Mouse (Mus musculus) right cerebral cortex, postnatal 36 days (tissue): ENCODE measurements around the gene Lax1.
A peak's percentile ranks its signal among the peaks of the same experiment; 100 is the strongest.
"Not testable (repeated sequence)": the region's sequence is repeated elsewhere in the genome, so short reads cannot be mapped to it uniquely, and the experiment has no call there.

Experiments used
- DNase-seq, 2 experiments: peaks; one replicate each; pipeline ENCODE4 v3.0.0; 2022; ENCODE audit warnings: low spot score in 2 of 2, mixed read lengths in 1 of 2

The Lax1 gene

GRCm38 (mm10) chr1:133688301-133688700 lies 1.6 kb downstream of the Lax1 start:
- DNase-seq = no peak

- DNase-seq = no peak
Measured at GRCm38 (mm10) chr1:133685749-133686519, 4.0 kb downstream of the Lax1 start.

- no peak for DNase-seq
Measured at GRCm38 (mm10) chr1:133671801-133672200, 18.1 kb downstream of the Lax1 start.

- no peak for DNase-seq
Measured at GRCm38 (mm10) chr1:133671266-133671665, 18.6 kb downstream of the Lax1 start.

- no peak for DNase-seq
Measured at GRCm38 (mm10) chr1:133670776-133671175, 19.1 kb downstream of the Lax1 start.

- DNase-seq = no peak
Measured at GRCm38 (mm10) chr1:133670190-133670589, 19.7 kb downstream of the Lax1 start.

- DNase-seq = no peak
Measured at GRCm38 (mm10) chr1:133668618-133669017, 21.3 kb downstream of the Lax1 start.

GRCm38 (mm10) chr1:133667721-133668120 lies 22.2 kb downstream of the Lax1 start:
- no peak for DNase-seq

- DNase-seq = not testable (repeated sequence)
Measured at GRCm38 (mm10) chr1:133665713-133666112, 24.2 kb downstream of the Lax1 start.

GRCm38 (mm10) chr1:133664203-133664970 lies 25.5 kb downstream of the Lax1 start:
- no peak for DNase-seq

- peak; percentile 29 to 66 for DNase-seq
Measured at GRCm38 (mm10) chr1:133663427-133663826, 26.5 kb downstream of the Lax1 start.

GRCm38 (mm10) chr1:133662941-133663340 lies 27.0 kb downstream of the Lax1 start:
- no peak for DNase-seq

- DNase-seq = peak; percentile 91 to 93
Measured at GRCm38 (mm10) chr1:133661203-133661933, 28.5 kb downstream of the Lax1 start, which contains the start of gene Gm38394. TSS of gene Gm38394 (minus strand) at chr1:133661318.

GRCm38 (mm10) chr1:133660466-133661202 lies 29.3 kb downstream of the Lax1 start, which contains the start of gene Zbed6:
TSS of gene Zbed6 (minus strand) at chr1:133660885.
- peak; percentile 30 to 54 for DNase-seq

- no peak for DNase-seq
Measured at GRCm38 (mm10) chr1:133658878-133659277, 31.0 kb downstream of the Lax1 start.

- DNase-seq = no peak
Measured at GRCm38 (mm10) chr1:133656811-133657210, 33.1 kb downstream of the Lax1 start.

- no peak for DNase-seq
Measured at GRCm38 (mm10) chr1:133653033-133653432, 36.9 kb downstream of the Lax1 start.

GRCm38 (mm10) chr1:133650288-133651055 lies 39.4 kb downstream of the Lax1 start:
- no peak for DNase-seq

GRCm38 (mm10) chr1:133645652-133646051 lies 44.3 kb downstream of the Lax1 start:
- DNase-seq = no peak

GRCm38 (mm10) chr1:133641163-133641562 lies 48.7 kb downstream of the Lax1 start:
- DNase-seq = no peak

- DNase-seq = no peak
Measured at GRCm38 (mm10) chr1:133638517-133638916, 51.4 kb downstream of the Lax1 start.
